Mouse (Mus musculus): ENCODE measurements around the gene Dhtkd1.

Gene Dhtkd1

GRCm38 (mm10) chr2:5931938-5932337 lies 10.7 kb downstream of the Dhtkd1 start:
- DNase-seq (ENCODE audit: low read depth, low spot score) = no peak

GRCm38 (mm10) chr2:5930291-5931054 lies 12.1 kb downstream of the Dhtkd1 start:
- no peak for DNase-seq (ENCODE audit: low read depth, low spot score)

GRCm38 (mm10) chr2:5929793-5930192 lies 12.8 kb downstream of the Dhtkd1 start:
- DNase-seq (ENCODE audit: low read depth, low spot score) = no peak

GRCm38 (mm10) chr2:5927481-5927880 lies 15.1 kb downstream of the Dhtkd1 start:
- no peak for DNase-seq (ENCODE audit: low read depth, low spot score)

- no peak for DNase-seq (ENCODE audit: low read depth, low spot score)
These were observed 18.8 kb downstream of the Dhtkd1 start for GRCm38 (mm10) chr2:5923786-5924185.

GRCm38 (mm10) chr2:5922823-5923222 lies 19.8 kb downstream of the Dhtkd1 start:
- no peak for DNase-seq (ENCODE audit: low read depth, low spot score)

- no peak for DNase-seq (ENCODE audit: low read depth, low spot score)
These were observed 31.2 kb downstream of the Dhtkd1 start for GRCm38 (mm10) chr2:5911282-5911965.

- DNase-seq (ENCODE audit: low read depth, low spot score) = peak; percentile 67
These were observed 36.0 kb downstream of the Dhtkd1 start for GRCm38 (mm10) chr2:5906625-5907024.

GRCm38 (mm10) chr2:5906092-5906491 lies 36.5 kb downstream of the Dhtkd1 start:
- no peak for DNase-seq (ENCODE audit: low read depth, low spot score)

GRCm38 (mm10) chr2:5900145-5900544 lies 42.4 kb downstream of the Dhtkd1 start:
- peak; percentile 77 for DNase-seq (ENCODE audit: low read depth, low spot score)

- DNase-seq (ENCODE audit: low read depth, low spot score) = peak; percentile 97
These were observed 47.6 kb downstream of the Dhtkd1 start, which contains the start of gene Sec61a2 for GRCm38 (mm10) chr2:5894843-5895570. TSS of gene Sec61a2 (minus strand) at chr2:5895432.

GRCm38 (mm10) chr2:5894296-5894695 lies 48.3 kb downstream of the Dhtkd1 start:
- DNase-seq (ENCODE audit: low read depth, low spot score) = no peak

- DNase-seq (ENCODE audit: low read depth, low spot score) = no peak
These were observed 53.2 kb downstream of the Dhtkd1 start for GRCm38 (mm10) chr2:5889412-5889811.

- DNase-seq (ENCODE audit: low read depth, low spot score) = no peak
These were observed 53.7 kb downstream of the Dhtkd1 start for GRCm38 (mm10) chr2:5888865-5889264.

- DNase-seq (ENCODE audit: low read depth, low spot score) = peak; percentile 22
These were observed 65.1 kb downstream of the Dhtkd1 start for GRCm38 (mm10) chr2:5877446-5877845.

- no peak for DNase-seq (ENCODE audit: low read depth, low spot score)
These were observed 72.8 kb downstream of the Dhtkd1 start for GRCm38 (mm10) chr2:5869746-5870145.

GRCm38 (mm10) chr2:5867681-5868080 lies 74.9 kb downstream of the Dhtkd1 start:
- DNase-seq (ENCODE audit: low read depth, low spot score) = no peak

GRCm38 (mm10) chr2:5862834-5863233 lies 79.8 kb downstream of the Dhtkd1 start, which contains the start of gene Gm13199:
TSS of gene Gm13199 (minus strand) at chr2:5862934.
- no peak for DNase-seq (ENCODE audit: low read depth, low spot score)

- no peak for DNase-seq (ENCODE audit: low read depth, low spot score)
These were observed 90.7 kb downstream of the Dhtkd1 start for GRCm38 (mm10) chr2:5851866-5852265.

- no peak for DNase-seq (ENCODE audit: low read depth, low spot score)
These were observed 91.5 kb downstream of the Dhtkd1 start for GRCm38 (mm10) chr2:5851116-5851515.
